Mouse (Mus musculus) cerebellum, adult 2 months (tissue): ENCODE measurements around the gene Nudt3. TPM values are rescaled to one million over a fixed set of nuclear protein-coding genes. Genes with fewer than 3 reads are reported as not detected.
A peak's percentile ranks its signal among the peaks of the same experiment; 100 is the strongest.

Experiments
- DNase-seq, 2 experiments: peaks; one replicate each; pipeline ENCODE4 v3.0.0; 2021
- H3K27ac ChIP-seq: fragments of 200-500 bp; 2 replicates; pipeline ENCODE4 v1.5.1; 2012; ENCODE audit warnings: low read length, control low read depth, inconsistent platforms; ENCODE audit not compliant: insufficient read depth
- H3K27me3 ChIP-seq: fragments of 200-500 bp; 2 replicates; pipeline ENCODE4 v1.6.1; 2012; ENCODE audit warnings: inconsistent platforms, mild to moderate bottlenecking, low read length, moderate library complexity; ENCODE audit not compliant: control insufficient read depth, insufficient read depth
- H3K4me1 ChIP-seq: fragments of 200-500 bp; 2 replicates; pipeline ENCODE4 v1.6.1; 2011; ENCODE audit warnings: low read length; ENCODE audit not compliant: control insufficient read depth, insufficient read depth
- H3K4me3 ChIP-seq: fragments of 200-500 bp; replicated peaks from 2 replicates; pipeline ENCODE3; 2011; ENCODE audit warnings: mild to moderate bottlenecking, low read depth, low read length, control low read depth; ENCODE audit not compliant: insufficient read depth
- CTCF ChIP-seq: fragments of 200-500 bp; IDR thresholded peaks from 2 replicates; pipeline ENCODE4 v1.5.1; 2011; ENCODE audit warnings: low read depth, mild to moderate bottlenecking, control low read depth, low read length, moderate library complexity, borderline replicate concordance; ENCODE audit not compliant: insufficient read depth
- POLR2A ChIP-seq: fragments of 200-500 bp; IDR thresholded peaks from 2 replicates; pipeline ENCODE4 v1.6.1; 2011; ENCODE audit warnings: low read length, control low read depth, borderline replicate concordance; ENCODE audit not compliant: insufficient read depth
- WGBS: fragments of 180-500 bp; shearing (Covaris S2); methylation state at CpG from one replicate; pipeline ENCODE4 v1.1.7; 2018; 5-methylcytosine and 5-hydroxymethylcytosine counted together
- polyA plus RNA-seq: library from polyadenylated mRNA; depleted of rRNA; stranded (reverse); fragments of >200 nt; gene quantifications from 2 replicates; pipeline ENCODE4 v1.2.3, GENCODE M21; 2012

Nudt3 gene
- polyA plus RNA-seq, 1 experiment: 366 TPM

- H3K27ac ChIP-seq: no peak overlapping the region
- 97% methylated on average over 7 of the region's 7 CpGs for WGBS
- no peak for DNase-seq
- H3K4me1 ChIP-seq: peaks cover 37% of the 10 kb centered on the region
- no peaks in the 10 kb centered on the region for H3K27me3 ChIP-seq
- no peak overlapping the region for H3K4me3 ChIP-seq
- TF ChIP-seq POLR2A: no peak
- no peak for TF ChIP-seq CTCF
These were observed 30.8 kb downstream of the Nudt3 start for GRCm38 (mm10) chr17:27592565-27592910.

GRCm38 (mm10) chr17:27591826-27592564, 31.3 kb downstream of the Nudt3 start:
- peaks cover 40% of the 10 kb centered on the region for H3K4me1 ChIP-seq
- H3K4me3 ChIP-seq: no peak overlapping the region
- DNase-seq: no peak
- 87% methylated on average over 12 of the region's 12 CpGs for WGBS
- H3K27ac ChIP-seq: no peak overlapping the region
- TF ChIP-seq POLR2A (no peak), CTCF (peak; percentile 27; the same call in 1 of the 2 replicates)
- H3K27me3 ChIP-seq: no peaks in the 10 kb centered on the region

GRCm38 (mm10) chr17:27588231-27588630, 35.1 kb downstream of the Nudt3 start:
- no peaks in the 10 kb centered on the region for H3K27me3 ChIP-seq
- peaks cover 26% of the 10 kb centered on the region for H3K4me1 ChIP-seq
- TF ChIP-seq POLR2A (no peak), CTCF (no peak)
- H3K4me3 ChIP-seq: no peak overlapping the region
- WGBS: 67% methylated on average over 8 of the region's 8 CpGs
- no peak overlapping the region; the same call in 1 of the 2 replicates for H3K27ac ChIP-seq
- no peak for DNase-seq

- Histone ChIP-seq H3K4me3 (no peak overlapping the region), H3K27ac (peak overlapping the region; percentile 37), H3K4me1 (peaks cover 29% of the 10 kb centered on the region), H3K27me3 (no peaks in the 10 kb centered on the region)
- DNase-seq: peak in 1 of 2 experiments; percentile 63
- TF ChIP-seq CTCF (no peak), POLR2A (no peak)
- WGBS: 14% methylated on average over 12 of the region's 12 CpGs
These were observed 36.0 kb downstream of the Nudt3 start for GRCm38 (mm10) chr17:27587252-27587651.

- Histone ChIP-seq H3K27ac (peak overlapping the region; percentile 37; the same call in 1 of the 2 replicates), H3K27me3 (no peaks in the 10 kb centered on the region), H3K4me3 (no peak overlapping the region), H3K4me1 (peaks cover 32% of the 10 kb centered on the region)
- TF ChIP-seq POLR2A (no peak), CTCF (no peak)
- DNase-seq: no peak
- WGBS: 62% methylated on average over 9 of the region's 9 CpGs
These were observed 36.6 kb downstream of the Nudt3 start for GRCm38 (mm10) chr17:27586661-27587060.

- no peak for DNase-seq
- no peak for TF ChIP-seq CTCF
- no peak for TF ChIP-seq POLR2A
- Histone ChIP-seq H3K4me1 (peaks cover 48% of the 10 kb centered on the region), H3K27ac (no peak overlapping the region), H3K27me3 (no peaks in the 10 kb centered on the region), H3K4me3 (no peak overlapping the region)
- WGBS: 65% methylated on average over 13 of the region's 13 CpGs
These were observed 40.0 kb downstream of the Nudt3 start for GRCm38 (mm10) chr17:27583185-27583894.

GRCm38 (mm10) chr17:27580392-27581068, 42.8 kb downstream of the Nudt3 start:
- H3K27me3 ChIP-seq: no peaks in the 10 kb centered on the region
- H3K27ac ChIP-seq: peak overlapping the region; percentile 87; the same call in 1 of the 2 replicates
- H3K4me1 ChIP-seq: peaks cover 51% of the 10 kb centered on the region
- no peak overlapping the region for H3K4me3 ChIP-seq
- no peak for DNase-seq
- WGBS: 44% methylated on average over 20 of the region's 20 CpGs
- TF ChIP-seq CTCF: no peak
- TF ChIP-seq POLR2A: no peak

- no peaks in the 10 kb centered on the region for H3K27me3 ChIP-seq
- peaks cover 58% of the 10 kb centered on the region for H3K4me1 ChIP-seq
- TF ChIP-seq CTCF: no peak
- TF ChIP-seq POLR2A: no peak
- 7% methylated on average over 8 of the region's 8 CpGs for WGBS
- no peak overlapping the region for H3K4me3 ChIP-seq
- peak overlapping the region; percentile 87 for H3K27ac ChIP-seq
- peak; percentile 68 to 86 for DNase-seq
These were observed 43.5 kb downstream of the Nudt3 start for GRCm38 (mm10) chr17:27579816-27580215.
